Mouse (Mus musculus) cerebellum, postnatal 25 days (tissue): ENCODE results near the gene Gm28035.
A peak's percentile ranks its signal among the peaks of the same experiment; 100 is the strongest.

Experiments used
- DNase-seq, 2 experiments: peaks; one replicate each; pipeline ENCODE4 v3.0.0; 2021; ENCODE audit warnings: mixed read lengths in 2 of 2

Gm28035 gene

GRCm38 (mm10) chr2:30261921-30262839, 21.8 kb downstream of the Gm28035 start:
- peak; percentile 51 to 59 for DNase-seq

- peak; percentile 86 for DNase-seq
These were observed 22.6 kb downstream of the Gm28035 start for GRCm38 (mm10) chr2:30262840-30263441.

GRCm38 (mm10) chr2:30263811-30264210, 23.4 kb downstream of the Gm28035 start:
- DNase-seq: peak; percentile 14 to 28

GRCm38 (mm10) chr2:30264671-30265519, 24.5 kb downstream of the Gm28035 start:
- DNase-seq: peak; percentile 17 to 25

- DNase-seq: peak; percentile 72 to 73
These were observed 25.4 kb downstream of the Gm28035 start, which contains the start of gene Phyhd1 for GRCm38 (mm10) chr2:30265767-30266253. Gene Phyhd1, plus strand, starts transcription at chr2:30266203.

GRCm38 (mm10) chr2:30266392-30266941, 26.1 kb downstream of the Gm28035 start:
- DNase-seq: peak in 1 of 2 experiments; percentile 58

GRCm38 (mm10) chr2:30267466-30267865, 27.1 kb downstream of the Gm28035 start:
- peak; percentile 1 to 2 for DNase-seq

GRCm38 (mm10) chr2:30268371-30268770, 28.0 kb downstream of the Gm28035 start:
- DNase-seq: peak in 1 of 2 experiments; percentile 5

GRCm38 (mm10) chr2:30269241-30269990, 29.0 kb downstream of the Gm28035 start:
- DNase-seq: peak in 1 of 2 experiments; percentile 28

GRCm38 (mm10) chr2:30270134-30270533, 29.8 kb downstream of the Gm28035 start:
- DNase-seq: peak; percentile 73 to 81

- no peak for DNase-seq
These were observed 40.4 kb downstream of the Gm28035 start, which contains the start of gene Gm28038 for GRCm38 (mm10) chr2:30280743-30281142. Gene Gm28038, plus strand, starts transcription at chr2:30281043.

- no peak for DNase-seq
These were observed 41.3 kb downstream of the Gm28035 start for GRCm38 (mm10) chr2:30281651-30282050.

- DNase-seq: no peak
These were observed 42.8 kb downstream of the Gm28035 start for GRCm38 (mm10) chr2:30283193-30283592.

GRCm38 (mm10) chr2:30285004-30285403, 44.6 kb downstream of the Gm28035 start:
- no peak for DNase-seq

GRCm38 (mm10) chr2:30285416-30286181, 45.2 kb downstream of the Gm28035 start:
- no peak for DNase-seq

- peak; percentile 97 to 99 for DNase-seq
These were observed 46.0 kb downstream of the Gm28035 start, which contains the start of the genes Dolk and Nup188 for GRCm38 (mm10) chr2:30286192-30287026. Gene Dolk, minus strand, starts transcription at chr2:30286334. Gene Nup188, plus strand, starts transcription at chr2:30286397.

GRCm38 (mm10) chr2:30287027-30287373, 46.6 kb downstream of the Gm28035 start:
- peak in 1 of 2 experiments; percentile 43 for DNase-seq

GRCm38 (mm10) chr2:30299525-30299924, 59.2 kb downstream of the Gm28035 start:
- peak in 1 of 2 experiments; percentile 18 for DNase-seq

GRCm38 (mm10) chr2:30299966-30300365, 59.6 kb downstream of the Gm28035 start:
- DNase-seq: no peak

- DNase-seq: no peak
These were observed 65.7 kb downstream of the Gm28035 start for GRCm38 (mm10) chr2:30306087-30306486.
